Mouse (Mus musculus): ENCODE results near the gene Slc39a11.

The Slc39a11 gene

GRCm38 (mm10) chr11:113198586-113198985 lies 451.3 kb downstream of the Slc39a11 start:
- no peak for DNase-seq (ENCODE audit: extremely low read depth, low read depth)

- no peak for DNase-seq (ENCODE audit: extremely low read depth, low read depth)
These were observed 452.3 kb downstream of the Slc39a11 start for GRCm38 (mm10) chr11:113197624-113198023.

GRCm38 (mm10) chr11:113196234-113197007 lies 453.5 kb downstream of the Slc39a11 start:
- DNase-seq (ENCODE audit: extremely low read depth, low read depth) = no peak
